Mouse (Mus musculus) left cerebral cortex, postnatal 4 days (tissue): Measurements from ENCODE around the gene Mob3a. TPM values are rescaled to one million over a fixed set of nuclear protein-coding genes. Genes with fewer than 3 reads are reported as not detected.
"Not testable (repeated sequence)": the region's sequence is repeated elsewhere in the genome, so short reads cannot be mapped to it uniquely, and the experiment has no call there.

Experiments
- DNase-seq: peaks from one replicate; pipeline ENCODE4 v3.0.0-alpha.2; 2022
- intact Hi-C: fragments of 180-260 bp; cut with DNase I; formaldehyde crosslinking; loops from one replicate; pipeline ENCODE4 v1.15.1; 2025
- total RNA-seq, 2 experiments: library from RNA; stranded (reverse); gene quantifications; 2 replicates each; pipeline ENCODE4 v1.2.3; 2021

Gene Mob3a
- total RNA-seq, 2 experiments from 2014 or later, result 52.0 to 52.1 TPM

- no peak for DNase-seq
- intact Hi-C loops, result no loop called here
These were observed 36.3 kb downstream of the Mob3a start for GRCm38 (mm10) chr10:80665459-80665858.

GRCm38 (mm10) chr10:80665016-80665380 is 36.8 kb downstream of the Mob3a start:
- intact Hi-C loops, result no loop called here
- no peak for DNase-seq

GRCm38 (mm10) chr10:80664197-80665015 is 37.4 kb downstream of the Mob3a start:
- DNase-seq, result peak; percentile 53
- intact Hi-C loops, result no loop called here

GRCm38 (mm10) chr10:80663485-80664196 is 38.1 kb downstream of the Mob3a start:
- no peak for DNase-seq
- intact Hi-C loops, result no loop called here

GRCm38 (mm10) chr10:80661149-80661548 is 40.6 kb downstream of the Mob3a start:
- DNase-seq, result peak; percentile 56
- intact Hi-C loops, result no loop called here

- intact Hi-C loops, result no loop called here
- DNase-seq, result peak; percentile 76
These were observed 42.6 kb downstream of the Mob3a start for GRCm38 (mm10) chr10:80659213-80659612.

GRCm38 (mm10) chr10:80658841-80659202 is 43.0 kb downstream of the Mob3a start:
- DNase-seq, result no peak
- intact Hi-C loops, result no loop called here

GRCm38 (mm10) chr10:80658194-80658840 is 43.5 kb downstream of the Mob3a start:
- intact Hi-C loops, result no loop called here

GRCm38 (mm10) chr10:80656863-80657623 is 44.7 kb downstream of the Mob3a start, which contains the start of gene Btbd2:
TSS of gene Btbd2 (minus strand) at chr10:80657071.
- intact Hi-C loops, result no loop called here
- DNase-seq, result no peak

More at GRCm38 (mm10) chr10:80658194-80658840, 43.5 kb downstream of the Mob3a start:
- no peak for DNase-seq

GRCm38 (mm10) chr10:80656130-80656862 is 45.5 kb downstream of the Mob3a start:
- intact Hi-C loops, result no loop called here

GRCm38 (mm10) chr10:80655406-80656129 is 46.2 kb downstream of the Mob3a start:
- intact Hi-C loops, result no loop called here
- no peak for DNase-seq

More at GRCm38 (mm10) chr10:80656130-80656862, 45.5 kb downstream of the Mob3a start:
- peak; percentile 99 for DNase-seq

- intact Hi-C loops, result no loop called here
- no peak for DNase-seq
These were observed 46.9 kb downstream of the Mob3a start for GRCm38 (mm10) chr10:80654866-80655265.

- intact Hi-C loops, result no loop called here
- DNase-seq, result no peak
These were observed 48.5 kb downstream of the Mob3a start for GRCm38 (mm10) chr10:80653156-80653720.

GRCm38 (mm10) chr10:80650392-80650791 is 51.4 kb downstream of the Mob3a start:
- intact Hi-C loops, result no loop called here
- DNase-seq, result no peak

GRCm38 (mm10) chr10:80649910-80650309 is 51.9 kb downstream of the Mob3a start:
- not testable (repeated sequence) for DNase-seq

GRCm38 (mm10) chr10:80646936-80647335 is 54.8 kb downstream of the Mob3a start:
- intact Hi-C loops, result no loop called here
- DNase-seq, result no peak

More at GRCm38 (mm10) chr10:80649910-80650309, 51.9 kb downstream of the Mob3a start:
- intact Hi-C loops, result not testable (repeated sequence)

- no peak for DNase-seq
- intact Hi-C loops, result no loop called here
These were observed 66.4 kb downstream of the Mob3a start for GRCm38 (mm10) chr10:80635345-80635744.
